Mouse (Mus musculus): ENCODE measurements at regions not wholly inside any gene's neighbourhood (a gene's known extent, or its start where the extent isn't known, plus 50 kb on each side); places are given as distances from the start of the nearest gene placed in this dataset.
A peak's percentile ranks its signal among the peaks of the same experiment; 100 is the strongest.
"Not testable (repeated sequence)": the region's sequence is repeated elsewhere in the genome, so short reads cannot be mapped to it uniquely, and the experiment has no call there.

GRCm38 (mm10) chr12:22156467-22157037, 739.1 kb upstream of the Ywhaq start:
- DNase-seq: peak; percentile 44
- not testable (repeated sequence) for H3K27ac ChIP-seq (ENCODE audit: low read depth); H3K9me3 ChIP-seq (ENCODE audit: low read depth, low read length); H3K4me1 ChIP-seq (ENCODE audit: insufficient read depth); H3K36me3 ChIP-seq (ENCODE audit: insufficient read depth); H3K9ac ChIP-seq; H3K27me3 ChIP-seq (ENCODE audit: insufficient read depth, low read length)
- 6% methylated on average over 25 of the region's 47 CpGs for WGBS
- ATAC-seq (ENCODE audit: insufficient read depth): peak; percentile 65
- 0 out of 2 replicates have a peak overlapping the region, but pooled peaks have one; percentile 12 for H3K4me3 ChIP-seq (ENCODE audit: low read depth, low read length)
- 0 out of 2 replicates have a peak overlapping the region, but pooled peaks have one; percentile 33 for H3K4me2 ChIP-seq

DNA sequence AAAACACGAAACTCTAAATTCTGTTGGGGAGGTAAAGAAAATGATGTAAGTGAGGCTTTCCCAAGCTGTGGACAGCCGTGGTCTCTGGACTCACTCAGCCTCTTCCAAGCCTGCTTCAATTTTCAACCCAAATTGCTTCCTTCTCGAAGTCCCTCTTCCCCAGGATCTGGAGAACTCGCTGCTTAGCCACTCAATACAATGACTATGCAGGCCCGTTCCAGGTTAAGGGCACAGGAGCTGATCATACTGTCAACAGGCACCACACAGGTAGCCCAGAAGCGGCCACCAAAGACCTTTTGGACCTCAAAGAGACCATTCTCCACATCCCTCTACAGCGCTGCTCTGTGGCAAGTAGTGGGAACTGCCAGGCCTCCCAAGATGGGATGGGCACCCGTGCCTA, 737.9 kb upstream of the Ywhaq start:
- H3K9me3 ChIP-seq (ENCODE audit: low read depth, low read length); H3K4me1 ChIP-seq (ENCODE audit: insufficient read depth); H3K27me3 ChIP-seq (ENCODE audit: insufficient read depth, low read length); H3K27ac ChIP-seq (ENCODE audit: low read depth); H3K4me2 ChIP-seq; ATAC-seq (ENCODE audit: insufficient read depth); H3K36me3 ChIP-seq (ENCODE audit: insufficient read depth); H3K9ac ChIP-seq; DNase-seq; H3K4me3 ChIP-seq (ENCODE audit: low read depth, low read length): not testable (repeated sequence)
- 76% methylated on average over 4 of the region's 8 CpGs for WGBS

All from lung, embryonic 14.5 days (tissue).